Mouse (Mus musculus): ENCODE results near the gene Car4.

Gene Car4

GRCm38 (mm10) chr11:85003566-85003965, 46.0 kb downstream of the Car4 start:
- DNase-seq (ENCODE audit: low read depth, low spot score), result no peak

- no peak for DNase-seq (ENCODE audit: low read depth, low spot score)
Observed at GRCm38 (mm10) chr11:85013121-85013520, 55.5 kb downstream of the Car4 start.

All from mesoderm, embryonic 11.5 days (tissue).